Mouse (Mus musculus): ENCODE results near the gene Ptch1. TPM values are rescaled to one million over a fixed set of nuclear protein-coding genes. Genes with fewer than 3 reads are reported as not detected.

Gene Ptch1
- total and polyA plus RNA-seq, 2 experiments from 2014 or later, result 7.9 to 27.8 TPM

- no peak overlapping the region for H3K4me3 ChIP-seq (ENCODE audit: low read depth, low read length)
These were observed 57.9 kb downstream of the Ptch1 start for GRCm38 (mm10) chr13:63515542-63515941.

GRCm38 (mm10) chr13:63514931-63515360 is 58.5 kb downstream of the Ptch1 start:
- no peak overlapping the region for H3K27ac ChIP-seq (ENCODE audit: low read depth, low read length)
- TF ChIP-seq CTCF (IDR thresholded peaks at IDR 0.05), result no peak
- peaks cover 62% of the 10 kb centered on the region for H3K36me3 ChIP-seq (ENCODE audit: insufficient read depth, low read length)
- H3K4me1 ChIP-seq (ENCODE audit: insufficient read depth, low read length), result no peaks in the 10 kb centered on the region
- no peak for DNase-seq (ENCODE audit: low spot score)
- H3K27me3 ChIP-seq (ENCODE audit: insufficient read depth, low read length), result no peaks in the 10 kb centered on the region
- H3K4me3 ChIP-seq (ENCODE audit: low read depth, low read length), result no peak overlapping the region
- H3K4me2 ChIP-seq (ENCODE audit: low read depth, low read length, poor library complexity, severe bottlenecking), result no peak overlapping the region
- no peak overlapping the region for H3K9ac ChIP-seq (replicated peaks; ENCODE audit: low read length, poor library complexity, severe bottlenecking)
- ATAC-seq (ENCODE audit: low FRiP score), result no peak
- H3K9me3 ChIP-seq (ENCODE audit: low read length), result no peaks in the 10 kb centered on the region
- 27% methylated on average over 8 of the region's 8 CpGs for WGBS

More at GRCm38 (mm10) chr13:63515542-63515941, 57.9 kb downstream of the Ptch1 start:
- no peak overlapping the region for H3K9ac ChIP-seq (replicated peaks; ENCODE audit: low read length, poor library complexity, severe bottlenecking)
- no peak overlapping the region for H3K27ac ChIP-seq (ENCODE audit: low read depth, low read length)
- ATAC-seq (ENCODE audit: low FRiP score) (no peak), DNase-seq (ENCODE audit: low spot score) (no peak)
- no peaks in the 10 kb centered on the region for H3K9me3 ChIP-seq (ENCODE audit: low read length)
- H3K36me3 ChIP-seq (ENCODE audit: insufficient read depth, low read length), result peaks cover 66% of the 10 kb centered on the region
- H3K4me2 ChIP-seq (ENCODE audit: low read depth, low read length, poor library complexity, severe bottlenecking), result no peak overlapping the region
- H3K27me3 ChIP-seq (ENCODE audit: insufficient read depth, low read length), result no peaks in the 10 kb centered on the region
- 68% methylated on average over 5 of the region's 5 CpGs for WGBS
- TF ChIP-seq CTCF (IDR thresholded peaks at IDR 0.05), result no peak
- no peaks in the 10 kb centered on the region for H3K4me1 ChIP-seq (ENCODE audit: insufficient read depth, low read length)

- no peak overlapping the region for H3K27ac ChIP-seq (ENCODE audit: low read depth, low read length)
These were observed 59.9 kb downstream of the Ptch1 start for GRCm38 (mm10) chr13:63513374-63514098.

GRCm38 (mm10) chr13:63512411-63512810 is 61.0 kb downstream of the Ptch1 start:
- no peak for ATAC-seq (ENCODE audit: low FRiP score)
- no peaks in the 10 kb centered on the region for H3K9me3 ChIP-seq (ENCODE audit: low read length)
- H3K27ac ChIP-seq (ENCODE audit: low read depth, low read length), result no peak overlapping the region
- 20% methylated on average over 6 of the region's 6 CpGs for WGBS
- DNase-seq (ENCODE audit: low spot score), result no peak
- no peak for TF ChIP-seq CTCF (IDR thresholded peaks at IDR 0.05)
- no peak overlapping the region for H3K4me2 ChIP-seq (ENCODE audit: low read depth, low read length, poor library complexity, severe bottlenecking)
- H3K27me3 ChIP-seq (ENCODE audit: insufficient read depth, low read length), result no peaks in the 10 kb centered on the region
- no peak overlapping the region for H3K9ac ChIP-seq (replicated peaks; ENCODE audit: low read length, poor library complexity, severe bottlenecking)
- no peak overlapping the region for H3K4me3 ChIP-seq (ENCODE audit: low read depth, low read length)
- peaks cover 53% of the 10 kb centered on the region for H3K36me3 ChIP-seq (ENCODE audit: insufficient read depth, low read length)
- no peaks in the 10 kb centered on the region for H3K4me1 ChIP-seq (ENCODE audit: insufficient read depth, low read length)

More at GRCm38 (mm10) chr13:63513374-63514098, 59.9 kb downstream of the Ptch1 start:
- no peaks in the 10 kb centered on the region for H3K27me3 ChIP-seq (ENCODE audit: insufficient read depth, low read length)
- 46% methylated on average over 25 of the region's 26 CpGs for WGBS
- no peak for ATAC-seq (ENCODE audit: low FRiP score)
- no peak for TF ChIP-seq CTCF (IDR thresholded peaks at IDR 0.05)
- no peak overlapping the region for H3K4me3 ChIP-seq (ENCODE audit: low read depth, low read length)
- H3K36me3 ChIP-seq (ENCODE audit: insufficient read depth, low read length), result peaks cover 57% of the 10 kb centered on the region
- DNase-seq (ENCODE audit: low spot score), result peak; percentile 43
- H3K9me3 ChIP-seq (ENCODE audit: low read length), result no peaks in the 10 kb centered on the region
- no peak overlapping the region for H3K9ac ChIP-seq (replicated peaks; ENCODE audit: low read length, poor library complexity, severe bottlenecking)
- no peak overlapping the region for H3K4me2 ChIP-seq (ENCODE audit: low read depth, low read length, poor library complexity, severe bottlenecking)
- H3K4me1 ChIP-seq (ENCODE audit: insufficient read depth, low read length), result no peaks in the 10 kb centered on the region

GRCm38 (mm10) chr13:63507821-63508220 is 65.6 kb downstream of the Ptch1 start:
- no peak overlapping the region for H3K4me3 ChIP-seq (ENCODE audit: low read depth, low read length)
- 91% methylated on average over 5 of the region's 5 CpGs for WGBS
- DNase-seq (ENCODE audit: low spot score) (no peak), ATAC-seq (ENCODE audit: low FRiP score) (no peak)
- H3K4me1 ChIP-seq (ENCODE audit: insufficient read depth, low read length), result no peaks in the 10 kb centered on the region
- peak; percentile 29; the same call in 1 of the 2 replicates for TF ChIP-seq CTCF (IDR thresholded peaks at IDR 0.05)
- H3K4me2 ChIP-seq (ENCODE audit: low read depth, low read length, poor library complexity, severe bottlenecking), result no peak overlapping the region
- H3K27me3 ChIP-seq (ENCODE audit: insufficient read depth, low read length), result no peaks in the 10 kb centered on the region
- peaks cover 35% of the 10 kb centered on the region for H3K36me3 ChIP-seq (ENCODE audit: insufficient read depth, low read length)
- no peak overlapping the region for H3K27ac ChIP-seq (ENCODE audit: low read depth, low read length)
- no peak overlapping the region for H3K9ac ChIP-seq (replicated peaks; ENCODE audit: low read length, poor library complexity, severe bottlenecking)
- no peaks in the 10 kb centered on the region for H3K9me3 ChIP-seq (ENCODE audit: low read length)

GRCm38 (mm10) chr13:63507001-63507556 is 66.3 kb downstream of the Ptch1 start:
- no peak for ATAC-seq (ENCODE audit: low FRiP score)
- WGBS, result 87% methylated on average over 6 of the region's 6 CpGs
- H3K27ac ChIP-seq (ENCODE audit: low read depth, low read length), result no peak overlapping the region
- no peak for DNase-seq (ENCODE audit: low spot score)
- H3K4me2 ChIP-seq (ENCODE audit: low read depth, low read length, poor library complexity, severe bottlenecking), result no peak overlapping the region
- peaks cover 32% of the 10 kb centered on the region for H3K36me3 ChIP-seq (ENCODE audit: insufficient read depth, low read length)
- no peaks in the 10 kb centered on the region for H3K9me3 ChIP-seq (ENCODE audit: low read length)
- H3K4me3 ChIP-seq (ENCODE audit: low read depth, low read length), result no peak overlapping the region
- H3K4me1 ChIP-seq (ENCODE audit: insufficient read depth, low read length), result no peaks in the 10 kb centered on the region
- TF ChIP-seq CTCF (IDR thresholded peaks at IDR 0.05), result no peak
- no peak overlapping the region for H3K9ac ChIP-seq (replicated peaks; ENCODE audit: low read length, poor library complexity, severe bottlenecking)
- H3K27me3 ChIP-seq (ENCODE audit: insufficient read depth, low read length), result no peaks in the 10 kb centered on the region
